Mouse (Mus musculus) bone marrow, adult 2 months (tissue): ENCODE data around the gene Chn2.

ENCODE experiments used
- CTCF ChIP-seq: fragments of 200-500 bp; IDR thresholded peaks from 2 replicates; pipeline ENCODE4 v1.5.1; 2011; ENCODE audit warnings: low read length, control low read depth; ENCODE audit not compliant: control insufficient read depth, insufficient read depth
- POLR2A ChIP-seq: fragments of 200-500 bp; IDR thresholded peaks from 2 replicates; pipeline ENCODE4 v1.6.1; 2011; ENCODE audit warnings: low read depth, mild to moderate bottlenecking, control low read depth, low read length, borderline replicate concordance; ENCODE audit not compliant: control insufficient read depth

DNA sequence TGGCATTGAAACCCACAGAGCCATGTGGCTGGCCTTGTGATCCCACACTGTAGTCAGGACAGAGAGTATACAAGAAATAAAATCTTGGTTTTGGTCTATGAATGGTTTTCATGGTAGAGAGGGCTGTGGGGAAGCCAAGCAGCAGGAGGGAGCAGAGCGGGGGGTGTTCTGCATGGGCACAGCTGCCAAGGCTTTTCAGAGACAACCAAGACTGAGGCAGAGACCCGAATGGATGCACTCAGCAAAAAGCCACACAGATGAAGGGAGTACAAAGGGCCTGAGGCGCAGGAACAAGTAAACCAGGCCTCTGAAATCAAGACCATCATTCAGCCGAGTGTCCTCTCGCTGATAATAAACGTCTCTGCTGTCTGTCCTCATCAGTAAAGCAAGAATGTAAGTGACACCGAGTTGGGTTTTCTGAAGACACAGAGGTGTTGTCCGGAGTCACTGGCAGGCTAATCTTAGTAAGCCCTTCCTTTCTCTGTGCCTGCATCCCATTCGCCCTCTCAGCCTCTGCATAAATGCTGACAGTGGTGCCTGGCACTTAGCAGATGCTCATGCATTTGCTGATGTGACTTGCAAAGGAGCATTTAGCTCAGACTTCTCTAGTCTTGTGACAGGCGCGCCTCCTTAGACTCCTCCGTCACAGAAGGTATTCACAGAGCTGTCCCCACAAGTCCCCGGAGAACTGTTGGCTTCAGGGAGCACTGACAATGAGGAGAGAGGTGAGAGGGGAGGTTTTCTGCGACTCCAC, 144.6 kb downstream of the Chn2 start:
- no peak for TF ChIP-seq POLR2A
- TF ChIP-seq CTCF = no peak
